Mouse (Mus musculus): Measurements from ENCODE around the gene Ager. TPM values are rescaled to one million over a fixed set of nuclear protein-coding genes. Genes with fewer than 3 reads are reported as not detected.
A peak's percentile ranks its signal among the peaks of the same experiment; 100 is the strongest.

Gene Ager
- polyA plus RNA-seq, 1 experiment from 2014 or later = 1.7 TPM

- H3K27me3 ChIP-seq (replicated peaks; ENCODE audit: control insufficient read depth, insufficient read depth, low read length) = no peaks in the 10 kb centered on the region
- 74% methylated on average over 7 of the region's 7 CpGs for WGBS
- H3K4me1 ChIP-seq (replicated peaks; ENCODE audit: control insufficient read depth, insufficient read depth, low read length) = no peaks in the 10 kb centered on the region
- ATAC-seq (replicated peaks; ENCODE audit: low FRiP score) (no peak), DNase-seq (ENCODE audit: low spot score) (no peak)
- H3K4me2 ChIP-seq = no peak overlapping the region
- no peaks in the 10 kb centered on the region for H3K36me3 ChIP-seq (ENCODE audit: control insufficient read depth, insufficient read depth, low read length)
- no peak overlapping the region for H3K4me3 ChIP-seq (ENCODE audit: low read depth, low read length)
- H3K27ac ChIP-seq (ENCODE audit: low read depth, low read length) = no peak overlapping the region
- H3K9me3 ChIP-seq (ENCODE audit: control insufficient read depth, low read length) = no peaks in the 10 kb centered on the region
- no peak overlapping the region for H3K9ac ChIP-seq (ENCODE audit: low read depth, low read length)
Observed at GRCm38 (mm10) chr17:34639461-34640255, 42.0 kb downstream of the Ager start.

GRCm38 (mm10) chr17:34640778-34641601, 43.3 kb downstream of the Ager start:
- Histone ChIP-seq H3K27me3 (replicated peaks; ENCODE audit: control insufficient read depth, insufficient read depth, low read length) (no peaks in the 10 kb centered on the region), H3K9ac (ENCODE audit: low read depth, low read length) (no peak overlapping the region), H3K9me3 (ENCODE audit: control insufficient read depth, low read length) (no peaks in the 10 kb centered on the region), H3K27ac (ENCODE audit: low read depth, low read length) (no peak overlapping the region), H3K4me2 (no peak overlapping the region), H3K4me1 (replicated peaks; ENCODE audit: control insufficient read depth, insufficient read depth, low read length) (peaks cover 7% of the 10 kb centered on the region), H3K4me3 (ENCODE audit: low read depth, low read length) (no peak overlapping the region), H3K36me3 (ENCODE audit: control insufficient read depth, insufficient read depth, low read length) (peaks cover under 1% of the 10 kb centered on the region; the same call in 1 of the 2 replicates)
- ATAC-seq (replicated peaks; ENCODE audit: low FRiP score) = no peak
- DNase-seq (ENCODE audit: low spot score) = no peak
- WGBS = 33% methylated on average over 11 of the region's 11 CpGs

- no peaks in the 10 kb centered on the region for H3K9me3 ChIP-seq (ENCODE audit: control insufficient read depth, low read length)
- H3K4me3 ChIP-seq (ENCODE audit: low read depth, low read length) = no peak overlapping the region
- WGBS = 55% methylated on average over 3 of the region's 3 CpGs
- H3K27ac ChIP-seq (ENCODE audit: low read depth, low read length) = no peak overlapping the region
- no peaks in the 10 kb centered on the region for H3K27me3 ChIP-seq (replicated peaks; ENCODE audit: control insufficient read depth, insufficient read depth, low read length)
- peaks cover 13% of the 10 kb centered on the region for H3K4me1 ChIP-seq (replicated peaks; ENCODE audit: control insufficient read depth, insufficient read depth, low read length)
- ATAC-seq (replicated peaks; ENCODE audit: low FRiP score) = no peak
- peaks cover 2% of the 10 kb centered on the region; the same call in 1 of the 2 replicates for H3K36me3 ChIP-seq (ENCODE audit: control insufficient read depth, insufficient read depth, low read length)
- DNase-seq (ENCODE audit: low spot score) = no peak
- H3K4me2 ChIP-seq = no peak overlapping the region
- no peak overlapping the region for H3K9ac ChIP-seq (ENCODE audit: low read depth, low read length)
Observed at GRCm38 (mm10) chr17:34641945-34642344, 44.3 kb downstream of the Ager start.

GRCm38 (mm10) chr17:34643379-34643778, 45.7 kb downstream of the Ager start:
- no peaks in the 10 kb centered on the region for H3K9me3 ChIP-seq (ENCODE audit: control insufficient read depth, low read length)
- H3K27me3 ChIP-seq (replicated peaks; ENCODE audit: control insufficient read depth, insufficient read depth, low read length) = no peaks in the 10 kb centered on the region
- no peak overlapping the region for H3K9ac ChIP-seq (ENCODE audit: low read depth, low read length)
- peaks cover 2% of the 10 kb centered on the region; the same call in 1 of the 2 replicates for H3K36me3 ChIP-seq (ENCODE audit: control insufficient read depth, insufficient read depth, low read length)
- WGBS = 85% methylated on average over 4 of the region's 4 CpGs
- H3K4me3 ChIP-seq (ENCODE audit: low read depth, low read length) = no peak overlapping the region
- no peak for DNase-seq (ENCODE audit: low spot score)
- H3K4me1 ChIP-seq (replicated peaks; ENCODE audit: control insufficient read depth, insufficient read depth, low read length) = peaks cover 19% of the 10 kb centered on the region
- H3K27ac ChIP-seq (ENCODE audit: low read depth, low read length) = no peak overlapping the region
- no peak for ATAC-seq (replicated peaks; ENCODE audit: low FRiP score)
- no peak overlapping the region for H3K4me2 ChIP-seq

- DNase-seq (ENCODE audit: low spot score) (no peak), ATAC-seq (replicated peaks; ENCODE audit: low FRiP score) (no peak)
- H3K27me3 ChIP-seq (replicated peaks; ENCODE audit: control insufficient read depth, insufficient read depth, low read length) = no peaks in the 10 kb centered on the region
- peaks cover 19% of the 10 kb centered on the region for H3K4me1 ChIP-seq (replicated peaks; ENCODE audit: control insufficient read depth, insufficient read depth, low read length)
- H3K27ac ChIP-seq (ENCODE audit: low read depth, low read length) = no peak overlapping the region
- H3K36me3 ChIP-seq (ENCODE audit: control insufficient read depth, insufficient read depth, low read length) = peaks cover 2% of the 10 kb centered on the region; the same call in 1 of the 2 replicates
- WGBS = 77% methylated on average over 10 of the region's 10 CpGs
- H3K9ac ChIP-seq (ENCODE audit: low read depth, low read length) = no peak overlapping the region
- H3K4me2 ChIP-seq = no peak overlapping the region
- H3K9me3 ChIP-seq (ENCODE audit: control insufficient read depth, low read length) = no peaks in the 10 kb centered on the region
- no peak overlapping the region for H3K4me3 ChIP-seq (ENCODE audit: low read depth, low read length)
Observed at GRCm38 (mm10) chr17:34643944-34644343, 46.3 kb downstream of the Ager start.

- peak; percentile 74 for ATAC-seq (replicated peaks; ENCODE audit: low FRiP score)
- Histone ChIP-seq H3K4me2 (peak within 1 kb of the TSS; percentile 79), H3K27me3 (replicated peaks; ENCODE audit: control insufficient read depth, insufficient read depth, low read length) (no peaks in the 10 kb centered on the region), H3K27ac (ENCODE audit: low read depth, low read length) (peak within 1 kb of the TSS; percentile 26; the same call in 1 of the 2 replicates), H3K4me3 (ENCODE audit: low read depth, low read length) (peak within 1 kb of the TSS; percentile 71), H3K4me1 (replicated peaks; ENCODE audit: control insufficient read depth, insufficient read depth, low read length) (peaks cover 19% of the 10 kb centered on the region), H3K36me3 (ENCODE audit: control insufficient read depth, insufficient read depth, low read length) (peaks cover 7% of the 10 kb centered on the region; the same call in 1 of the 2 replicates), H3K9me3 (ENCODE audit: control insufficient read depth, low read length) (no peaks in the 10 kb centered on the region), H3K9ac (ENCODE audit: low read depth, low read length) (peak within 1 kb of the TSS; percentile 66)
- DNase-seq (ENCODE audit: low spot score) = peak; percentile 87
- WGBS = under 1% methylated on average over 16 of the region's 16 CpGs
Observed at GRCm38 (mm10) chr17:34644608-34645007, 46.9 kb downstream of the Ager start, which contains the start of gene Fkbpl. Gene Fkbpl (plus strand): TSS chr17:34644764.

- H3K4me1 ChIP-seq (replicated peaks; ENCODE audit: control insufficient read depth, insufficient read depth, low read length) = peaks cover 19% of the 10 kb centered on the region
- 43% methylated on average over 10 of the region's 10 CpGs for WGBS
- DNase-seq (ENCODE audit: low spot score) (no peak), ATAC-seq (replicated peaks; ENCODE audit: low FRiP score) (no peak)
- H3K4me3 ChIP-seq (ENCODE audit: low read depth, low read length) = peak overlapping the region; percentile 71
- H3K4me2 ChIP-seq = peak overlapping the region; percentile 79
- H3K9me3 ChIP-seq (ENCODE audit: control insufficient read depth, low read length) = no peaks in the 10 kb centered on the region
- H3K27ac ChIP-seq (ENCODE audit: low read depth, low read length) = no peak overlapping the region
- H3K36me3 ChIP-seq (ENCODE audit: control insufficient read depth, insufficient read depth, low read length) = peaks cover 11% of the 10 kb centered on the region; the same call in 1 of the 2 replicates
- H3K27me3 ChIP-seq (replicated peaks; ENCODE audit: control insufficient read depth, insufficient read depth, low read length) = no peaks in the 10 kb centered on the region
- H3K9ac ChIP-seq (ENCODE audit: low read depth, low read length) = peak overlapping the region; percentile 66; the same call in 1 of the 2 replicates
Observed at GRCm38 (mm10) chr17:34645256-34645829, 47.7 kb downstream of the Ager start.

GRCm38 (mm10) chr17:34645831-34646511, 48.3 kb downstream of the Ager start:
- Histone ChIP-seq H3K27me3 (replicated peaks; ENCODE audit: control insufficient read depth, insufficient read depth, low read length) (no peaks in the 10 kb centered on the region), H3K4me3 (ENCODE audit: low read depth, low read length) (peak overlapping the region; percentile 71), H3K4me1 (replicated peaks; ENCODE audit: control insufficient read depth, insufficient read depth, low read length) (peaks cover 19% of the 10 kb centered on the region), H3K36me3 (ENCODE audit: control insufficient read depth, insufficient read depth, low read length) (peaks cover 17% of the 10 kb centered on the region), H3K27ac (ENCODE audit: low read depth, low read length) (peak overlapping the region; percentile 34; the same call in 1 of the 2 replicates), H3K4me2 (peak overlapping the region; percentile 79), H3K9ac (ENCODE audit: low read depth, low read length) (no peak overlapping the region), H3K9me3 (ENCODE audit: control insufficient read depth, low read length) (no peaks in the 10 kb centered on the region)
- 70% methylated on average over 30 of the region's 30 CpGs for WGBS
- no peak for ATAC-seq (replicated peaks; ENCODE audit: low FRiP score)
- no peak for DNase-seq (ENCODE audit: low spot score)

Data from liver, embryonic 11.5 days (tissue).